Mouse (Mus musculus): Measurements from ENCODE around the gene Gls. TPM values are rescaled to one million over a fixed set of nuclear protein-coding genes. Genes with fewer than 3 reads are reported as not detected.

The Gls gene
- polyA plus RNA-seq, 1 experiment from 2014 or later: 40.6 TPM

GRCm38 (mm10) chr1:52260354-52261090 is 27.5 kb upstream of the Gls start:
- H3K9ac ChIP-seq: no peak overlapping the region
- H3K27ac ChIP-seq: no peak overlapping the region
- no peaks in the 10 kb centered on the region for H3K27me3 ChIP-seq
- no peak overlapping the region for H3K4me3 ChIP-seq (replicated peaks)
- H3K9me3 ChIP-seq: no peaks in the 10 kb centered on the region
- 93% methylated on average over 4 of the region's 4 CpGs for WGBS
- no peak for ATAC-seq (ENCODE audit: low FRiP score)
- H3K4me1 ChIP-seq: no peaks in the 10 kb centered on the region
- H3K36me3 ChIP-seq (replicated peaks): no peaks in the 10 kb centered on the region
- H3K4me2 ChIP-seq: no peak overlapping the region

- no peak overlapping the region for H3K27ac ChIP-seq
- no peak overlapping the region for H3K4me3 ChIP-seq (replicated peaks)
- no peak overlapping the region for H3K9ac ChIP-seq
- ATAC-seq (ENCODE audit: low FRiP score): no peak
- no peaks in the 10 kb centered on the region for H3K4me1 ChIP-seq
- no peaks in the 10 kb centered on the region for H3K9me3 ChIP-seq
- 85% methylated on average over 9 of the region's 9 CpGs for WGBS
- no peaks in the 10 kb centered on the region for H3K36me3 ChIP-seq (replicated peaks)
- no peaks in the 10 kb centered on the region for H3K27me3 ChIP-seq
- H3K4me2 ChIP-seq: no peak overlapping the region
These were observed 25.1 kb upstream of the Gls start for GRCm38 (mm10) chr1:52258006-52258749.

- H3K9ac ChIP-seq: no peak overlapping the region
- no peak overlapping the region for H3K4me2 ChIP-seq
- ATAC-seq (ENCODE audit: low FRiP score): no peak
- no peaks in the 10 kb centered on the region for H3K27me3 ChIP-seq
- no peaks in the 10 kb centered on the region for H3K36me3 ChIP-seq (replicated peaks)
- H3K9me3 ChIP-seq: no peaks in the 10 kb centered on the region
- H3K4me1 ChIP-seq: no peaks in the 10 kb centered on the region
- 86% methylated on average over 4 of the region's 4 CpGs for WGBS
- no peak overlapping the region for H3K27ac ChIP-seq
- no peak overlapping the region for H3K4me3 ChIP-seq (replicated peaks)
These were observed 23.9 kb upstream of the Gls start for GRCm38 (mm10) chr1:52256916-52257315.

- no peaks in the 10 kb centered on the region for H3K9me3 ChIP-seq
- H3K27ac ChIP-seq: no peak overlapping the region
- H3K9ac ChIP-seq: no peak overlapping the region
- no peak overlapping the region for H3K4me3 ChIP-seq (replicated peaks)
- no peaks in the 10 kb centered on the region for H3K27me3 ChIP-seq
- no peak for ATAC-seq (ENCODE audit: low FRiP score)
- H3K4me2 ChIP-seq: no peak overlapping the region
- no peaks in the 10 kb centered on the region for H3K36me3 ChIP-seq (replicated peaks)
- WGBS: 83% methylated on average over 4 of the region's 4 CpGs
- no peaks in the 10 kb centered on the region for H3K4me1 ChIP-seq
These were observed 23.2 kb upstream of the Gls start for GRCm38 (mm10) chr1:52256194-52256593.

GRCm38 (mm10) chr1:52254411-52254810 is 21.4 kb upstream of the Gls start:
- Histone ChIP-seq H3K4me3 (replicated peaks) (no peak overlapping the region), H3K9ac (no peak overlapping the region), H3K27ac (no peak overlapping the region), H3K4me1 (no peaks in the 10 kb centered on the region), H3K27me3 (no peaks in the 10 kb centered on the region), H3K9me3 (no peaks in the 10 kb centered on the region), H3K4me2 (no peak overlapping the region), H3K36me3 (replicated peaks) (no peaks in the 10 kb centered on the region)
- 83% methylated on average over 2 of the region's 2 CpGs for WGBS
- ATAC-seq (ENCODE audit: low FRiP score): no peak

- Histone ChIP-seq H3K36me3 (replicated peaks) (no peaks in the 10 kb centered on the region), H3K4me1 (no peaks in the 10 kb centered on the region), H3K4me3 (replicated peaks) (no peak overlapping the region), H3K9me3 (no peaks in the 10 kb centered on the region), H3K4me2 (no peak overlapping the region), H3K27me3 (no peaks in the 10 kb centered on the region), H3K27ac (no peak overlapping the region), H3K9ac (no peak overlapping the region)
- WGBS: 70% methylated on average over 6 of the region's 6 CpGs
- no peak for ATAC-seq (ENCODE audit: low FRiP score)
These were observed 20.4 kb upstream of the Gls start for GRCm38 (mm10) chr1:52253386-52253785.

GRCm38 (mm10) chr1:52252447-52252846 is 19.4 kb upstream of the Gls start:
- no peak overlapping the region for H3K4me2 ChIP-seq
- no peaks in the 10 kb centered on the region for H3K36me3 ChIP-seq (replicated peaks)
- no peak overlapping the region for H3K27ac ChIP-seq
- H3K4me1 ChIP-seq: no peaks in the 10 kb centered on the region
- H3K27me3 ChIP-seq: no peaks in the 10 kb centered on the region
- no peaks in the 10 kb centered on the region for H3K9me3 ChIP-seq
- no peak overlapping the region for H3K9ac ChIP-seq
- 71% methylated on average over 2 of the region's 2 CpGs for WGBS
- no peak for ATAC-seq (ENCODE audit: low FRiP score)
- no peak overlapping the region for H3K4me3 ChIP-seq (replicated peaks)

- Histone ChIP-seq H3K9ac (no peak overlapping the region), H3K4me2 (no peak overlapping the region), H3K4me1 (no peaks in the 10 kb centered on the region), H3K36me3 (replicated peaks) (no peaks in the 10 kb centered on the region), H3K9me3 (no peaks in the 10 kb centered on the region), H3K4me3 (replicated peaks) (no peak overlapping the region), H3K27ac (no peak overlapping the region), H3K27me3 (no peaks in the 10 kb centered on the region)
- WGBS: 81% methylated on average over 7 of the region's 7 CpGs
- ATAC-seq (ENCODE audit: low FRiP score): no peak
These were observed 18.2 kb upstream of the Gls start for GRCm38 (mm10) chr1:52251038-52251735.

- H3K4me1 ChIP-seq: no peaks in the 10 kb centered on the region
- H3K9ac ChIP-seq: no peak overlapping the region
- H3K36me3 ChIP-seq (replicated peaks): no peaks in the 10 kb centered on the region
- no peak for ATAC-seq (ENCODE audit: low FRiP score)
- 79% methylated on average over 3 of the region's 3 CpGs for WGBS
- H3K4me3 ChIP-seq (replicated peaks): no peak overlapping the region
- H3K27me3 ChIP-seq: no peaks in the 10 kb centered on the region
- H3K4me2 ChIP-seq: no peak overlapping the region
- no peaks in the 10 kb centered on the region for H3K9me3 ChIP-seq
- no peak overlapping the region for H3K27ac ChIP-seq
These were observed 16.0 kb upstream of the Gls start for GRCm38 (mm10) chr1:52248899-52249556.

GRCm38 (mm10) chr1:52242270-52242669 is 9.2 kb upstream of the Gls start:
- ATAC-seq (ENCODE audit: low FRiP score): no peak
- H3K4me1 ChIP-seq: no peaks in the 10 kb centered on the region
- WGBS: 56% methylated on average over 3 of the region's 3 CpGs

GRCm38 (mm10) chr1:52232766-52233140 is 279 bp downstream of the Gls start:
- peak overlapping the region; percentile 98 for H3K9ac ChIP-seq
- ATAC-seq (ENCODE audit: low FRiP score): peak; percentile 80
- WGBS: under 1% methylated on average over 25 of the region's 57 CpGs

More at GRCm38 (mm10) chr1:52242270-52242669, 9.2 kb upstream of the Gls start:
- no peaks in the 10 kb centered on the region for H3K9me3 ChIP-seq
- H3K36me3 ChIP-seq (replicated peaks): no peaks in the 10 kb centered on the region
- no peaks in the 10 kb centered on the region for H3K27me3 ChIP-seq
- H3K4me2 ChIP-seq: no peak overlapping the region
- no peak overlapping the region for H3K27ac ChIP-seq
- no peak overlapping the region for H3K9ac ChIP-seq
- no peak overlapping the region for H3K4me3 ChIP-seq (replicated peaks)

More at GRCm38 (mm10) chr1:52232766-52233140, 279 bp downstream of the Gls start:
- H3K9me3 ChIP-seq: no peaks in the 10 kb centered on the region
- peak overlapping the region; percentile 70 for H3K4me3 ChIP-seq (replicated peaks)
- peaks cover 12% of the 10 kb centered on the region for H3K4me1 ChIP-seq
- peak overlapping the region; percentile 71 for H3K4me2 ChIP-seq
- H3K36me3 ChIP-seq (replicated peaks): no peaks in the 10 kb centered on the region
- H3K27ac ChIP-seq: peak overlapping the region; percentile 97
- H3K27me3 ChIP-seq: no peaks in the 10 kb centered on the region

Measured in forebrain, embryonic 12.5 days (tissue).